Mouse (Mus musculus) kidney, embryonic 15.5 days (tissue): ENCODE measurements around the gene Hk3. TPM values are rescaled to one million over a fixed set of nuclear protein-coding genes. Genes with fewer than 3 reads are reported as not detected.

Source experiments
- ATAC-seq: fragments of 200-750 bp; cut with Nextera tagmentation; replicated peaks from 2 replicates; pipeline ENCODE4 v1.8.0; 2017; ENCODE audit warnings: moderate TSS enrichment; ENCODE audit not compliant: low FRiP score
- H3K27ac ChIP-seq: fragments of 300-500 bp; sonication (generic); 2 replicates; pipeline ENCODE4 v1.5.1; 2015; ENCODE audit warnings: mild to moderate bottlenecking, inconsistent platforms
- H3K27me3 ChIP-seq: fragments of 300-500 bp; sonication (generic); 2 replicates; pipeline ENCODE4 v1.6.1; 2015; ENCODE audit warnings: inconsistent platforms
- H3K36me3 ChIP-seq: fragments of 300-500 bp; sonication (generic); 2 replicates; pipeline ENCODE4 v1.6.1; 2015; ENCODE audit warnings: inconsistent platforms
- H3K4me1 ChIP-seq: fragments of 300-500 bp; sonication (generic); 2 replicates; pipeline ENCODE4 v1.6.1; 2015; ENCODE audit warnings: inconsistent platforms
- H3K4me2 ChIP-seq: fragments of 300-500 bp; sonication (generic); 2 replicates; pipeline ENCODE4 v1.6.1; 2015; ENCODE audit warnings: moderate library complexity, mild to moderate bottlenecking, inconsistent platforms
- H3K4me3 ChIP-seq: fragments of 300-500 bp; sonication (generic); replicated peaks from 2 replicates; pipeline ENCODE4 v1.5.1; 2015; ENCODE audit warnings: mild to moderate bottlenecking, inconsistent platforms
- H3K9ac ChIP-seq: fragments of 300-500 bp; sonication (generic); 2 replicates; pipeline ENCODE4 v1.6.1; 2015; ENCODE audit warnings: mild to moderate bottlenecking, inconsistent platforms
- H3K9me3 ChIP-seq: fragments of 300-500 bp; sonication (generic); replicated peaks from 2 replicates; pipeline ENCODE4 v1.6.1; 2016; ENCODE audit warnings: inconsistent platforms
- WGBS: fragments of 180-500 bp; shearing (Covaris S2); methylation state at CpG from one replicate; pipeline ENCODE4 v1.1.7; 2015; ENCODE audit warnings: mixed read lengths; 5-methylcytosine and 5-hydroxymethylcytosine counted together
- polyA plus RNA-seq: library from polyadenylated mRNA; unstranded; fragments of >200 nt; fragmentation: Nextera tagmentation; extraction: Ambion mirVana; gene quantifications from 2 replicates; pipeline ENCODE4 v1.2.1, GENCODE M21; 2015

Hk3 gene
- polyA plus RNA-seq, result 0.77 and 0.91 TPM in 2 replicates

DNA sequence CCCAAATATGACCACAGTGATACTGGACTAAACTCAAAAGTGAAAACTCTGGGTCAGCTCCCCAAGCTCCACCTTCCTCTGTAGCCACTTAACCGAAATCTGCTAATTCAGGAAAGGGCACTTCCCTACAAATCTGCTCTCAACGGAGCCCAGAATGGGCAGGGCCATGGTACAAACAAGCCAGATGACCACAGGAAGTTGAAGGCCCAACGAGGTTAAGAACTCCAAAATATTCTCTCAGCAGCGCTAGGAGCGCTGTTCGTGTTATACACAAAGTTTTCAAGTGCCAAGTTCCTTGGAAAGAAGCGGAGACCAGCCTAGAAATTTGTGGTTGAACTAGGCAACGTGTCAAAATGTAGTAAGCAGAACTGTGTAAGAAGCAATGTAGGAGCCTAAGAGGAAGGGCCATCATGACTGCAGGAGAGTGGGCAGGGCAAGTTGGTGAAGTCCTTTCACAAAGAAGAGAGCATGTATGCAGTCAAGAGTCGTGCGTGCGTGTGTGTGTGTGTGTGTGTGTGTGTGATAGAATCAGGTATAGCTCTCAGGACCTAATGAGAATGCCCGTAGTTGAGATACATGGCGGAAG, at the start of gene Hk3:
Gene Hk3, minus strand, starts transcription at position 192 of the 586 bp plus-strand sequence.
- WGBS, result 90% methylated on average over 13 of the region's 13 CpGs
- Histone ChIP-seq H3K27me3 (no peaks in the 10 kb centered on the region), H3K4me2 (no peak within 1 kb of the TSS), H3K36me3 (peaks cover 7% of the 10 kb centered on the region; the same call in 1 of the 2 replicates), H3K9ac (no peak within 1 kb of the TSS), H3K27ac (no peak within 1 kb of the TSS), H3K9me3 (no peaks in the 10 kb centered on the region), H3K4me1 (no peaks in the 10 kb centered on the region), H3K4me3 (no peak within 1 kb of the TSS)
- no peak for ATAC-seq

GRCm38 (mm10) chr13:55069719-55070118, 48.5 kb upstream of the Hk3 start:
- Histone ChIP-seq H3K27me3 (no peaks in the 10 kb centered on the region), H3K4me2 (no peak overlapping the region), H3K4me3 (no peak overlapping the region), H3K9ac (no peak overlapping the region), H3K9me3 (no peaks in the 10 kb centered on the region), H3K36me3 (peaks cover 15% of the 10 kb centered on the region; the same call in 1 of the 2 replicates), H3K4me1 (no peaks in the 10 kb centered on the region), H3K27ac (no peak overlapping the region)
- WGBS, result 42% methylated on average over 7 of the region's 7 CpGs
- ATAC-seq, result no peak

- Histone ChIP-seq H3K27me3 (no peaks in the 10 kb centered on the region), H3K4me2 (no peak overlapping the region), H3K4me3 (no peak overlapping the region), H3K27ac (no peak overlapping the region), H3K9me3 (no peaks in the 10 kb centered on the region), H3K4me1 (0 out of 2 replicates have a peak, but pooled peaks cover 4% of the 10 kb centered on the region), H3K9ac (no peak overlapping the region), H3K36me3 (peaks cover 7% of the 10 kb centered on the region)
- no peak for ATAC-seq
- 65% methylated on average over 2 of the region's 2 CpGs for WGBS
These were observed 42.1 kb upstream of the Hk3 start for GRCm38 (mm10) chr13:55063276-55063675.

DNA sequence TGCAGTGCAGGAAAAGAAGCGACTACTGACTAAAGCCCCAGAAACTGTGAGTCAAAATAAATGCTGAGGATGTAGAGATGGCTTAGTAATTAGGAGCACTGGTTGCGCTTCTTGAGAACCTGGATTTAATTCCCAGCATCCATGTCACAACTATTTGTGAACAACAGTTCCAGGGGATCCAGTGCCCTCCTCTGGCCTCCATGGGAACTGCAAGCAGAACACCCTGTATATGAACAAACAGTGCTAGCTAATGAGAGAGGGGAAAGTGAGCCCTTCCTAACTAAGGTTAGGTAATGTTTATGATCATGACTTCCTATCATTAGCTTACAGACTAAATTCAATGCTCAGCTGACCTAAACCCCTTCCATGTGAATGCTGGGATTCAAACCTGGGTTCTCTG, 36.9 kb upstream of the Hk3 start:
- H3K9ac ChIP-seq, result no peak overlapping the region
- WGBS, result 94% methylated on average over 2 of the region's 2 CpGs
- peaks cover 23% of the 10 kb centered on the region for H3K36me3 ChIP-seq
- H3K27ac ChIP-seq, result no peak overlapping the region
- H3K4me2 ChIP-seq, result no peak overlapping the region
- no peaks in the 10 kb centered on the region for H3K27me3 ChIP-seq
- no peak overlapping the region for H3K4me3 ChIP-seq
- ATAC-seq, result no peak
- H3K4me1 ChIP-seq, result 0 out of 2 replicates have a peak, but pooled peaks cover 4% of the 10 kb centered on the region
- H3K9me3 ChIP-seq, result no peaks in the 10 kb centered on the region

DNA sequence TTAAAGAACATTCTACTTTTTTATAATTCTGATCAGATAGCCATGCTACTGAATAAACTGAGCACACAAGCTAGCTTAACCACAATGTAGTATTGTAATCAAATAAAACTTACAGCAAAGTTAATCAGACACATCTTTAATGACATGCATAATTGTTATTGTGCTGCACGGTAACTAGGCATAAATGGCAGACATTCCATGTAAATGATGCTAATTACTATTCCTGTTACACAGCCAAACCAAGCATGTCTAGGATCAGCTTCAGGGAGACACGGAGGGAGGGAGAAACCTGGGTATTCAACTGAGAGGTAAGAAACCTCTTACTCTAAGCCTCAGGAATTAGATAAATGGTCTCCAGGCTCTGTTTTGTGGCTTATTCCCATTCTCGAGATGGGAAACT, 26.5 kb upstream of the Hk3 start:
- WGBS, result 79% methylated on average over 3 of the region's 3 CpGs
- Histone ChIP-seq H3K27me3 (no peaks in the 10 kb centered on the region), H3K36me3 (peaks cover 20% of the 10 kb centered on the region; the same call in 1 of the 2 replicates), H3K27ac (no peak overlapping the region), H3K9me3 (no peaks in the 10 kb centered on the region), H3K9ac (no peak overlapping the region), H3K4me2 (no peak overlapping the region), H3K4me3 (no peak overlapping the region), H3K4me1 (no peaks in the 10 kb centered on the region)
- ATAC-seq, result no peak

DNA sequence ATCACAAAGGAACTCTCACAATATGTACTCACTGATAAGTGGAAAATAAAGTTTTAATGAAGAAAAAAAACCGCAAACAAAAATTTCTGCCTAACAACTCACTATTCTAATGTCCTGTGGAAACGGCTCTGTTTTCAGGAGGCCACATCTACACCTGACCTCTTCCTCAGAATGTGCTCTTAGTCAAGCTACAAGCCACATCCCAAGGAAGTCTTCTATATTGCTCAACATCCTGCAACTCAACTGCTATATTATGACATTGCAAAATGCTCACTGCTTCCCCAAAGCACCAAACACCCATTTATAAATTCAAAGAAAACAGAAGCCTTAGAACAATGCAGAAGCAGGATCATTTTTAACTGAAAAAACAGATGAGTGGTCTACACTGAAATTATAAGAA, 18.8 kb upstream of the Hk3 start:
- no peak overlapping the region for H3K4me3 ChIP-seq
- no peaks in the 10 kb centered on the region for H3K27me3 ChIP-seq
- no peak overlapping the region for H3K4me2 ChIP-seq
- H3K27ac ChIP-seq, result no peak overlapping the region
- no peak overlapping the region for H3K9ac ChIP-seq
- H3K9me3 ChIP-seq, result no peaks in the 10 kb centered on the region
- no peak for ATAC-seq
- 95% methylated on average over 2 of the region's 2 CpGs for WGBS
- no peaks in the 10 kb centered on the region for H3K4me1 ChIP-seq
- H3K36me3 ChIP-seq, result peaks cover 19% of the 10 kb centered on the region

DNA sequence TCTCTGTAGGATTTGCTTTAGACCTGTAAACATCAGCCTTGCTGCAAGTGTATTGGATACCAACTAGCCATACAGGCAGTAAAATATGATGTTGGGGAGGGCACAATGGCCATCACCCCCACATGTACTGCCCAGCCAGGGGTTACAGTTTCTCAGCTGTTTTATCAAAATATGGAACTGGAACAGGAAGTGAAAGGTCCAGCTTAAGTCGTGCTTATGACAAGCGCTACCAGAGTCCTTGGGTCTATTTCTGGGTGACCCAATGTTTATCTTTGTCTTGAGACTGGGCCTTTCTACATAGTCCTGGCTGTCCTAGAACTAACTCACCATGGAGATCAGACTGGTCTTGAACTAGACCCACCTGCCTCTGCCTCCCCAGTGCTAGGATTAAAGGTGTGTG, 3.0 kb upstream of the Hk3 start:
- no peak for ATAC-seq
- Histone ChIP-seq H3K4me3 (no peak overlapping the region), H3K9ac (no peak overlapping the region), H3K27me3 (no peaks in the 10 kb centered on the region), H3K27ac (no peak overlapping the region), H3K36me3 (peaks cover 13% of the 10 kb centered on the region), H3K9me3 (no peaks in the 10 kb centered on the region), H3K4me2 (no peak overlapping the region), H3K4me1 (no peaks in the 10 kb centered on the region)
- 85% methylated on average over 2 of the region's 2 CpGs for WGBS

- Histone ChIP-seq H3K4me3 (no peak overlapping the region), H3K9ac (no peak overlapping the region), H3K36me3 (peaks cover 9% of the 10 kb centered on the region), H3K27ac (no peak overlapping the region), H3K9me3 (no peaks in the 10 kb centered on the region), H3K4me2 (no peak overlapping the region), H3K27me3 (no peaks in the 10 kb centered on the region), H3K4me1 (no peaks in the 10 kb centered on the region)
- WGBS, result 67% methylated on average over 9 of the region's 9 CpGs
- ATAC-seq, result no peak
These were observed 1.5 kb upstream of the Hk3 start for GRCm38 (mm10) chr13:55022715-55023114.

DNA sequence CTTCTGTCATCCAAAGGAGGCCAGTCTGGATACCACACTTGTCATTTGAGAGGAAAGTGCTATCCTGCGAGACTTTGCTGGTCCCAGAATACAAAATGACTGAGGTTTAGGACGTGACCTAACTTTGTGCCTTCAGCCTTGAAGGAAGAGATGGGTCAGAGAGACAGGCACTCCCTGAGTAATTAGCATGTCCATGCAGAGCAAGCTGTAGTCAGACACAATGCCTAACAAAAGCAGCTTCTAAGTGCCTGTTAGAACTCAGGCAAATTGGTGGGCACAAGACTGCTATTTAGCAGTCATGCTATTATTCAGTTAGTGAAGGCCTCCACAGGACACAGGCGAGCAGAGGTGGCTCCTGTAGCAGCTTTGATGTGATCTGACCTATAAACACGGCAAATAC, 1.1 kb upstream of the Hk3 start:
- 49% methylated on average over 4 of the region's 4 CpGs for WGBS
- ATAC-seq, result no peak
- H3K27ac ChIP-seq, result no peak overlapping the region

DNA sequence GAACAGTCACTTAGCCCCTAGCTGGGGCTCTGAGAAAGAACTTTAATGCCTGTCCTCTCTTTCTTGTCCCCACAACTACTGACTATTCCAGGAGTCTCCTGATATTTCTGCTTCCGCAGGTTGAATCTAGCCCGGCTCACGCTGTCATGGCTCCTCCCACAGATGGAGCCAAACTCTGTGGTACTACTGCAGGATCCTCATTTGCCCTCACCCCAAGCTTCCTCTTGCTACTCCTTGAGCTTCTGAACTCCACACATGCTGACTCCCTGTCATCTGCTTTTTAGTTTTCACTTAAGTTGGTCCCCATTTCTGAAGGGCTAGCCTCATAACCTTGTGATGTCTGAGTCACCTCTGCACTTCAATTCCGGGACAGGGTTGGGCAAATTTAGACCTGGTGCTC, 1.1 kb downstream of the Hk3 start:
- no peaks in the 10 kb centered on the region for H3K9me3 ChIP-seq
- ATAC-seq, result no peak
- H3K36me3 ChIP-seq, result no peaks in the 10 kb centered on the region
- H3K27ac ChIP-seq, result no peak overlapping the region
- WGBS, result 85% methylated on average over 4 of the region's 4 CpGs
- H3K27me3 ChIP-seq, result 0 out of 2 replicates have a peak, but pooled peaks cover under 1% of the 10 kb centered on the region
- H3K4me1 ChIP-seq, result no peaks in the 10 kb centered on the region
- no peak overlapping the region for H3K4me3 ChIP-seq
- H3K9ac ChIP-seq, result no peak overlapping the region
- H3K4me2 ChIP-seq, result no peak overlapping the region

More for the DNA sequence above, 1.1 kb upstream of the Hk3 start:
- no peaks in the 10 kb centered on the region for H3K9me3 ChIP-seq
- H3K36me3 ChIP-seq, result peaks cover 7% of the 10 kb centered on the region; the same call in 1 of the 2 replicates
- no peak overlapping the region for H3K4me2 ChIP-seq
- H3K4me1 ChIP-seq, result no peaks in the 10 kb centered on the region
- no peak overlapping the region for H3K4me3 ChIP-seq
- no peaks in the 10 kb centered on the region for H3K27me3 ChIP-seq
- H3K9ac ChIP-seq, result no peak overlapping the region

GRCm38 (mm10) chr13:55019181-55019580, 2.0 kb downstream of the Hk3 start:
- Histone ChIP-seq H3K36me3 (no peaks in the 10 kb centered on the region), H3K27ac (no peak overlapping the region), H3K9ac (no peak overlapping the region), H3K27me3 (0 out of 2 replicates have a peak, but pooled peaks cover 4% of the 10 kb centered on the region), H3K4me1 (peaks cover 1% of the 10 kb centered on the region), H3K4me3 (no peak overlapping the region), H3K4me2 (no peak overlapping the region), H3K9me3 (no peaks in the 10 kb centered on the region)
- 66% methylated on average over 3 of the region's 3 CpGs for WGBS
- ATAC-seq, result no peak

GRCm38 (mm10) chr13:55018700-55019099, 2.5 kb downstream of the Hk3 start:
- Histone ChIP-seq H3K4me1 (peaks cover 4% of the 10 kb centered on the region), H3K27ac (no peak overlapping the region), H3K27me3 (0 out of 2 replicates have a peak, but pooled peaks cover 4% of the 10 kb centered on the region), H3K9me3 (no peaks in the 10 kb centered on the region), H3K4me2 (no peak overlapping the region), H3K4me3 (no peak overlapping the region), H3K36me3 (no peaks in the 10 kb centered on the region), H3K9ac (no peak overlapping the region)
- WGBS, result 84% methylated on average over 9 of the region's 9 CpGs
- ATAC-seq, result no peak
